Comparison of ENCODE assay signal across 9 mouse cellular contexts in genomic region chr1:51615523-51615922, GRCm38 (mm10).
DNase-seq lines count a peak whose midpoint lies in the region; ATAC-seq lines count a peak whose summit lies in the region.
"Had no signal": no experiment of that assay in that cellular context is flagged by ENCODE, and none has a peak within 500 bp of the region (broad histone marks: within the 10 kb centered on the region; RNA-seq: fewer than 3 reads in every experiment).

No protein-coding gene starts in this region.

- H3K4me3 ChIP-seq in hindbrain, embryonic 16.5 days (ENCODE audit: low read length): no peak overlapping the region
- no peak overlapping the region for H3K4me3 ChIP-seq in limb, embryonic 10.5 days
- H3K4me3 ChIP-seq in neural tube, embryonic 11.5 days (ENCODE audit: low read depth, low read length): no peak overlapping the region
- H3K4me3 ChIP-seq: erythroblast, embryonic 14.5 days had no signal

- H3K36me3 ChIP-seq in hindbrain, embryonic 16.5 days (ENCODE audit: control insufficient read depth, insufficient read depth, low read length): no peaks in the 10 kb centered on the region
- H3K36me3 ChIP-seq in limb, embryonic 10.5 days: no peaks in the 10 kb centered on the region
- no peaks in the 10 kb centered on the region for H3K36me3 ChIP-seq in neural tube, embryonic 11.5 days (ENCODE audit: control insufficient read depth, insufficient read depth, low read length)

- H3K4me2 ChIP-seq in hindbrain, embryonic 16.5 days (ENCODE audit: low read length): no peak overlapping the region
- no peak overlapping the region for H3K4me2 ChIP-seq in neural tube, embryonic 11.5 days (ENCODE audit: low read depth)

- WGBS in hindbrain, embryonic 16.5 days: 29% methylated on average over 6 of the region's 6 CpGs
- 28% methylated on average over 6 of the region's 6 CpGs for WGBS in limb, embryonic 10.5 days
- 36% methylated on average over 6 of the region's 6 CpGs for WGBS in neural tube, embryonic 11.5 days

- H3K27me3 ChIP-seq in hindbrain, embryonic 16.5 days (replicated peaks; ENCODE audit: control insufficient read depth, insufficient read depth, low read length): no peaks in the 10 kb centered on the region
- no peaks in the 10 kb centered on the region for H3K27me3 ChIP-seq in limb, embryonic 10.5 days (ENCODE audit: low read depth, poor library complexity, severe bottlenecking)
- no peaks in the 10 kb centered on the region for H3K27me3 ChIP-seq in neural tube, embryonic 11.5 days (ENCODE audit: control insufficient read depth, insufficient read depth, low read length)

- peaks cover 17% of the 10 kb centered on the region for H3K4me1 ChIP-seq in hindbrain, embryonic 16.5 days (ENCODE audit: control insufficient read depth, insufficient read depth, low read depth, low read length)
- H3K4me1 ChIP-seq in limb, embryonic 10.5 days: peaks cover 22% of the 10 kb centered on the region
- H3K4me1 ChIP-seq in neural tube, embryonic 11.5 days (ENCODE audit: control insufficient read depth, insufficient read depth, low read length): 0 out of 2 replicates have a peak, but pooled peaks cover 2% of the 10 kb centered on the region

- H3K27ac ChIP-seq in hindbrain, embryonic 16.5 days (ENCODE audit: low read depth, low read length): no peak overlapping the region
- H3K27ac ChIP-seq in limb, embryonic 10.5 days: no peak overlapping the region
- H3K27ac ChIP-seq in neural tube, embryonic 11.5 days (ENCODE audit: low read depth, low read length): no peak overlapping the region

- H3K9ac ChIP-seq in hindbrain, embryonic 16.5 days (ENCODE audit: low read depth, low read length): no peak overlapping the region
- H3K9ac ChIP-seq in neural tube, embryonic 11.5 days (ENCODE audit: low read length): no peak overlapping the region

- no peaks in the 10 kb centered on the region for H3K9me3 ChIP-seq in hindbrain, embryonic 16.5 days (ENCODE audit: control insufficient read depth, low read length)
- no peaks in the 10 kb centered on the region for H3K9me3 ChIP-seq in limb, embryonic 10.5 days (replicated peaks)
- no peaks in the 10 kb centered on the region for H3K9me3 ChIP-seq in neural tube, embryonic 11.5 days (ENCODE audit: control insufficient read depth, low read length)

- ATAC-seq in hindbrain, embryonic 16.5 days: peak; percentile 51; the same call in 1 of the 2 replicates
- ATAC-seq in neural tube, embryonic 11.5 days (ENCODE audit: insufficient read depth, low FRiP score, low TSS enrichment): no peak

- DNase-seq in ovary, adult 18-20 months (ENCODE audit: low spot score): peak; percentile 5
- DNase-seq in ovary, postnatal 10 days (ENCODE audit: low spot score): no peak
- DNase-seq in adrenal gland, adult (ENCODE audit: inconsistent age in 2 of 2, low spot score in 1 of 2): peak; percentile 24 to 75
- DNase-seq in embryo, embryonic 10 days (ENCODE audit: low spot score): peak; percentile 77
- DNase-seq in limb, embryonic 10.5 days (ENCODE audit: low spot score): peak; percentile 74
- peak; percentile 58 for DNase-seq in neural tube, embryonic 11.5 days (ENCODE audit: low spot score)
- DNase-seq in thymus, postnatal 4 days: peak; percentile 83
